Mouse (Mus musculus) heart, embryonic 12.5 days (tissue): ENCODE data around the gene Cfap221. TPM values are rescaled to one million over a fixed set of nuclear protein-coding genes. Genes with fewer than 3 reads are reported as not detected.

Experiments used
- ATAC-seq: fragments of 200-750 bp; cut with Nextera tagmentation; 2 replicates; pipeline ENCODE4 v1.8.0; 2017; ENCODE audit warnings: moderate TSS enrichment, moderate library complexity; ENCODE audit not compliant: insufficient number of reproducible peaks, low FRiP score
- H3K27ac ChIP-seq: fragments of 300-500 bp; sonication (generic); 2 replicates; pipeline ENCODE4 v1.5.1; 2016; ENCODE audit warnings: mild to moderate bottlenecking, moderate library complexity; ENCODE audit not compliant: poor library complexity, severe bottlenecking
- H3K27me3 ChIP-seq: fragments of 300-500 bp; sonication (generic); replicated peaks from 2 replicates; pipeline ENCODE4 v1.6.1; 2016; ENCODE audit warnings: mild to moderate bottlenecking, moderate library complexity
- H3K36me3 ChIP-seq: fragments of 300-500 bp; sonication (generic); 2 replicates; pipeline ENCODE4 v1.6.1; 2016; ENCODE audit warnings: mild to moderate bottlenecking, moderate library complexity
- H3K4me1 ChIP-seq: fragments of 300-500 bp; sonication (generic); replicated peaks from 2 replicates; pipeline ENCODE4 v1.6.1; 2016; ENCODE audit warnings: mild to moderate bottlenecking
- H3K4me2 ChIP-seq: fragments of 300-500 bp; sonication (generic); 2 replicates; pipeline ENCODE4 v1.6.1; 2016; ENCODE audit warnings: mild to moderate bottlenecking, moderate library complexity
- H3K4me3 ChIP-seq: fragments of 300-500 bp; sonication (generic); 2 replicates; pipeline ENCODE4 v1.5.1; 2016; ENCODE audit warnings: mild to moderate bottlenecking
- H3K9ac ChIP-seq: fragments of 300-500 bp; sonication (generic); 2 replicates; pipeline ENCODE4 v1.6.1; 2016; ENCODE audit warnings: mild to moderate bottlenecking, moderate library complexity
- H3K9me3 ChIP-seq: fragments of 300-500 bp; sonication (generic); replicated peaks from 2 replicates; pipeline ENCODE4 v1.6.1; 2016; ENCODE audit warnings: mild to moderate bottlenecking, moderate library complexity
- WGBS: fragments of 180-500 bp; shearing (Covaris S2); methylation state at CpG from one replicate; pipeline ENCODE4 v1.1.7; 2016; 5-methylcytosine and 5-hydroxymethylcytosine counted together
- polyA plus RNA-seq: library from polyadenylated mRNA; unstranded; fragments of >200 nt; fragmentation: Nextera tagmentation; extraction: Ambion mirVana; gene quantifications from 2 replicates; pipeline ENCODE4 v1.2.1, GENCODE M21; 2016

The Cfap221 gene
- polyA plus RNA-seq, 1 experiment from 2014 or later, result not detected

- H3K4me3 ChIP-seq, result no peak overlapping the region
- no peak overlapping the region for H3K27ac ChIP-seq
- no peak for ATAC-seq
- 72% methylated on average over 11 of the region's 11 CpGs for WGBS
- peaks cover 12% of the 10 kb centered on the region for H3K4me1 ChIP-seq
- H3K27me3 ChIP-seq, result no peaks in the 10 kb centered on the region
- H3K9me3 ChIP-seq, result no peaks in the 10 kb centered on the region
- H3K9ac ChIP-seq, result no peak overlapping the region
- H3K36me3 ChIP-seq, result no peaks in the 10 kb centered on the region
- H3K4me2 ChIP-seq, result no peak overlapping the region
Measured at GRCm38 (mm10) chr1:119899195-119900123, 97.6 kb downstream of the Cfap221 start.

- no peak for ATAC-seq
Measured at GRCm38 (mm10) chr1:119894936-119895335, 102.1 kb downstream of the Cfap221 start.

GRCm38 (mm10) chr1:119893600-119893999, 103.4 kb downstream of the Cfap221 start:
- WGBS, result 80% methylated on average over 3 of the region's 3 CpGs
- Histone ChIP-seq H3K27ac (no peak overlapping the region), H3K9ac (no peak overlapping the region), H3K4me1 (no peaks in the 10 kb centered on the region), H3K9me3 (no peaks in the 10 kb centered on the region), H3K36me3 (no peaks in the 10 kb centered on the region), H3K27me3 (no peaks in the 10 kb centered on the region), H3K4me2 (no peak overlapping the region), H3K4me3 (no peak overlapping the region)
- ATAC-seq, result no peak

More at GRCm38 (mm10) chr1:119894936-119895335, 102.1 kb downstream of the Cfap221 start:
- H3K4me2 ChIP-seq, result no peak overlapping the region
- 39% methylated on average over 6 of the region's 6 CpGs for WGBS
- H3K9ac ChIP-seq, result no peak overlapping the region
- no peaks in the 10 kb centered on the region for H3K9me3 ChIP-seq
- no peaks in the 10 kb centered on the region for H3K27me3 ChIP-seq
- H3K27ac ChIP-seq, result no peak overlapping the region
- no peak overlapping the region for H3K4me3 ChIP-seq
- H3K4me1 ChIP-seq, result no peaks in the 10 kb centered on the region
- H3K36me3 ChIP-seq, result no peaks in the 10 kb centered on the region

- ATAC-seq, result no peak
- WGBS, result 65% methylated on average over 6 of the region's 6 CpGs
- Histone ChIP-seq H3K27me3 (no peaks in the 10 kb centered on the region), H3K27ac (no peak overlapping the region), H3K4me2 (no peak overlapping the region), H3K36me3 (no peaks in the 10 kb centered on the region), H3K9ac (no peak overlapping the region), H3K4me3 (no peak overlapping the region), H3K9me3 (no peaks in the 10 kb centered on the region), H3K4me1 (no peaks in the 10 kb centered on the region)
Measured at GRCm38 (mm10) chr1:119892933-119893332, 104.1 kb downstream of the Cfap221 start.

GRCm38 (mm10) chr1:119891865-119892264, 105.2 kb downstream of the Cfap221 start:
- Histone ChIP-seq H3K4me3 (no peak overlapping the region), H3K9ac (no peak overlapping the region), H3K36me3 (no peaks in the 10 kb centered on the region), H3K27ac (no peak overlapping the region), H3K4me2 (no peak overlapping the region), H3K9me3 (no peaks in the 10 kb centered on the region), H3K4me1 (no peaks in the 10 kb centered on the region), H3K27me3 (no peaks in the 10 kb centered on the region)
- WGBS, result 69% methylated on average over 4 of the region's 4 CpGs
- no peak for ATAC-seq

GRCm38 (mm10) chr1:119891149-119891548, 105.9 kb downstream of the Cfap221 start:
- ATAC-seq, result no peak
- WGBS, result 73% methylated on average over 9 of the region's 9 CpGs
- no peak overlapping the region for H3K4me3 ChIP-seq

GRCm38 (mm10) chr1:119889347-119889746, 107.7 kb downstream of the Cfap221 start:
- H3K27me3 ChIP-seq, result no peaks in the 10 kb centered on the region
- WGBS, result 61% methylated on average over 16 of the region's 16 CpGs
- peaks cover 6% of the 10 kb centered on the region; the same call in 1 of the 2 replicates for H3K4me1 ChIP-seq
- H3K36me3 ChIP-seq, result no peaks in the 10 kb centered on the region
- no peak overlapping the region for H3K4me3 ChIP-seq
- H3K9me3 ChIP-seq, result no peaks in the 10 kb centered on the region
- no peak overlapping the region for H3K4me2 ChIP-seq
- H3K9ac ChIP-seq, result no peak overlapping the region
- H3K27ac ChIP-seq, result no peak overlapping the region
- ATAC-seq, result no peak

More at GRCm38 (mm10) chr1:119891149-119891548, 105.9 kb downstream of the Cfap221 start:
- Histone ChIP-seq H3K36me3 (no peaks in the 10 kb centered on the region), H3K9ac (no peak overlapping the region), H3K27ac (no peak overlapping the region), H3K27me3 (no peaks in the 10 kb centered on the region), H3K4me1 (peaks cover 5% of the 10 kb centered on the region; the same call in 1 of the 2 replicates), H3K9me3 (no peaks in the 10 kb centered on the region), H3K4me2 (no peak overlapping the region)

GRCm38 (mm10) chr1:119886320-119886719, 110.7 kb downstream of the Cfap221 start:
- Histone ChIP-seq H3K4me1 (peaks cover 6% of the 10 kb centered on the region; the same call in 1 of the 2 replicates), H3K9ac (no peak overlapping the region), H3K36me3 (no peaks in the 10 kb centered on the region), H3K9me3 (no peaks in the 10 kb centered on the region), H3K27me3 (no peaks in the 10 kb centered on the region), H3K27ac (no peak overlapping the region), H3K4me2 (no peak overlapping the region), H3K4me3 (no peak overlapping the region)
- 37% methylated on average over 7 of the region's 7 CpGs for WGBS
- no peak for ATAC-seq

GRCm38 (mm10) chr1:119884272-119884671, 112.8 kb downstream of the Cfap221 start:
- Histone ChIP-seq H3K4me1 (peaks cover 6% of the 10 kb centered on the region; the same call in 1 of the 2 replicates), H3K36me3 (no peaks in the 10 kb centered on the region), H3K27ac (no peak overlapping the region), H3K9me3 (no peaks in the 10 kb centered on the region), H3K27me3 (no peaks in the 10 kb centered on the region), H3K9ac (no peak overlapping the region), H3K4me2 (no peak overlapping the region), H3K4me3 (no peak overlapping the region)
- ATAC-seq, result no peak
- 89% methylated on average over 3 of the region's 3 CpGs for WGBS

- Histone ChIP-seq H3K27me3 (no peaks in the 10 kb centered on the region), H3K4me2 (no peak overlapping the region), H3K4me1 (no peaks in the 10 kb centered on the region), H3K27ac (no peak overlapping the region), H3K9ac (no peak overlapping the region), H3K9me3 (no peaks in the 10 kb centered on the region), H3K4me3 (no peak overlapping the region), H3K36me3 (no peaks in the 10 kb centered on the region)
- WGBS, result 85% methylated on average over 7 of the region's 7 CpGs
- no peak for ATAC-seq
Measured at GRCm38 (mm10) chr1:119878909-119879308, 118.1 kb downstream of the Cfap221 start.

- Histone ChIP-seq H3K4me3 (no peak overlapping the region), H3K27me3 (no peaks in the 10 kb centered on the region), H3K9me3 (no peaks in the 10 kb centered on the region), H3K27ac (no peak overlapping the region), H3K9ac (no peak overlapping the region), H3K4me1 (no peaks in the 10 kb centered on the region), H3K36me3 (no peaks in the 10 kb centered on the region), H3K4me2 (no peak overlapping the region)
- 87% methylated on average over 4 of the region's 4 CpGs for WGBS
- no peak for ATAC-seq
Measured at GRCm38 (mm10) chr1:119877469-119877868, 119.6 kb downstream of the Cfap221 start.
